Mouse (Mus musculus): Measurements from ENCODE around the gene Gal3st2b.
"Not testable (repeated sequence)": the region's sequence is repeated elsewhere in the genome, so short reads cannot be mapped to it uniquely, and the experiment has no call there.

The Gal3st2b gene

GRCm38 (mm10) chr1:93918011-93918410, at the start of gene Gal3st2b:
Gene Gal3st2b (plus strand): TSS chr1:93918311.
- in situ Hi-C loops (cut with MboI, MseI), result not testable (repeated sequence)

- in situ Hi-C loops (cut with MboI, MseI), result not testable (repeated sequence)
These were observed 46.5 kb upstream of the Gal3st2b start for GRCm38 (mm10) chr1:93871594-93872105.

DNA sequence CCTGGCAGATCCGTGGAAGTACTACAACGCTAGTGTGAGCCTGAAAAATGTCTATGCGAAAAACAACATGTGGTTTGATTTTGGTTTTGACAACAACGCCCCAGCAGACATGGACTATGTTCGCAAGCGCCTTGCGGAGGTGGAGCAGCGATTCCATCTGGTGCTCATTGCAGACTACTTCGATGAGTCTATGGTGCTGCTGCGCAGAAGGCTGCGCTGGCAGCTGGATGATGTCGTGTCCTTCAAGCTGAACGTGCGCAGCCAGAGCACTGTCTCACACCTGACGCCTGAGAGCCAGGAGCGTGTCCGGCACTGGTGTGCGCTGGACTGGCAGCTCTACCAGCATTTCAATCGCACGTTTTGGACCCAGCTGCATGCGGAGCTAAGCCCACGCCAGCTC, 43.7 kb upstream of the Gal3st2b start:
- in situ Hi-C loops (cut with MboI, MseI), result not testable (repeated sequence)

GRCm38 (mm10) chr1:93881778-93882177, 36.3 kb upstream of the Gal3st2b start:
- in situ Hi-C loops (cut with MboI, MseI), result not testable (repeated sequence)

DNA sequence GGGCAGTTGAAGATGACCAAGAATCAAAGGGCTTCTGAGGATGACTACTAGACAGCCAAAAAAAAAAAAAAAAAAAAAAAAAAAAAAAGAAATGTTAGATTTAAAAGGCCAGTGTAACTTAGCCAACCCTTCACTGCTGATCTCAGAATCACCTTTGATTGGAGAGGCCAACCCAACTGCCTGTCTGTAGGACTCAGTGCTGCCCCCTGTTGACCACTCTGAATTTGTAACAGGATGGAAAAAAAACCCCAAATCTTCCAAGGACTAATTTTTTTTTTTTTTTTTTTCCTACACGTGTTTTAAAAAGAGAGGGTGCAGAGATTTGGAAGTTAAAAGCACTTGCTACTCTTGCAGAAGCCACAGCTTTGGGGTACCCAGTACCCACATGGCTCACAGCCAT, 27.2 kb upstream of the Gal3st2b start:
- in situ Hi-C loops (cut with MboI, MseI), result loop anchor here (10.0 kb wide), 1 partner anchor 74 kb away; no protein-coding TSS in a partner anchor

DNA sequence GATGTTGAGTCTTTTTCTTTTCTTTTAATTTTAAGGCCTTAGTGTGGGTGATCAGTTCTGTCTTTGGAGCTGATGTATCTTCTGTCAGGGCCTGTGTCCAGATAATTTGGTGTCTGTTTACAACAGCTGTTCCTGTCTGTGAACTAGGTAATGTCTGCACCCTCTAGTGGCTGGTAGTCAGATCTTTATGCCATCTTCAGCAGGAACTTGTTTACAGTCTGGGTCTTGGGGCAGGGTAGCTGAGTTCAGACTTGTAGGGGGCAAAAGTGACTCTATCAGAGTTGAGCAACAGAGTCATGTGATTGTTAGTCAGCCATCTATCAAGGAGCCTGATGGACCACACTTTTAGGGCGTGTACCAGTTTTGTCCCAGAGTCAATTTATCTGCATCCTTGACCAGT, 20.7 kb upstream of the Gal3st2b start:
- in situ Hi-C loops (cut with MboI, MseI), result loop anchor here (10.0 kb wide), 1 partner anchor 67 kb away; no protein-coding TSS in a partner anchor

DNA sequence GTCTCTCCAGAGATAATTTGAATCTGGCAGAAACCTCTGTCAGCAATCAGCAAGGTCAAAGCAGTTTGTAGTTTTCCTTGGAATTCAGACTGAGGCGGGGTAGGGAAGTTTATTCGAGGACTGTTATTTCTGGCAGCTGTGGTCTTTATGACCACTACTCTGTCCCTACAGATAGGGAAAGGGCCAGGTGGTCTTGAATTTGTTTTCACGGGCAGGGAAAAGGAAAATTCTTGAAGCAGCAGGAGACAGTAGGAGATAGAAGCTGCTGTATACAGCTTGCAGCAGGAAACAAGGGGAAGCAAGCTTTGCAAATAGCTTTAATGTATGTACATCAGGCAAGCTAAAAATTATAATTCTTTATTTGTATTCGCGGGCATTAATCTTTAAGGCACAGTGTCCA, 16.8 kb upstream of the Gal3st2b start:
- in situ Hi-C loops (cut with MboI, MseI), result not testable (repeated sequence)

GRCm38 (mm10) chr1:93906690-93907089, 11.4 kb upstream of the Gal3st2b start:
- in situ Hi-C loops (cut with MboI, MseI), result not testable (repeated sequence)

- in situ Hi-C loops (cut with MboI, MseI), result not testable (repeated sequence)
These were observed 9.0 kb upstream of the Gal3st2b start for GRCm38 (mm10) chr1:93908977-93909586.

GRCm38 (mm10) chr1:93911877-93912276, 6.2 kb upstream of the Gal3st2b start:
- in situ Hi-C loops (cut with MboI, MseI), result loop anchor here (5.0 kb wide), 1 partner anchor 170 kb away; no protein-coding TSS in a partner anchor

- in situ Hi-C loops (cut with MboI, MseI), result not testable (repeated sequence)
These were observed 951 bp upstream of the Gal3st2b start for GRCm38 (mm10) chr1:93917160-93917559.

DNA sequence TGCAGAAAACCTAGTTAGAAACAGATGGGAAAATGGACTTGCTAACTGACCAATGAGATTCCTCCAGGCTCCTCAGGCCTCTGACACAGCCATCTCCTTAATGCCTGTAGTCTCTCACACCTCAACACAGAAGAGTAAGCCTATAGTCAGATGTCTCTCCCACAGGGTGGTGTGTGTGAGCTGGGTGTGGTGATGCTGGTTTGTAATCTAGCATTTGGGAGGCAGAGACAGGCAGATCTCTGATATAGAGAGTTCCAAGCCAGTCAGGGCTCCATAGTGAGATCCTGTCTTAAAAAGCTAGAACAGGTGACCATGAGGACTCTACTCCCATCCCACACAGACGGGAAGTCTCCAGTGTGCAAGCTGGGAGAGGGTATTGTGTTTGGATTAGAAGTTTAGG, 664 bp downstream of the Gal3st2b start:
- in situ Hi-C loops (cut with MboI, MseI), result not testable (repeated sequence)

- in situ Hi-C loops (cut with MboI, MseI), result not testable (repeated sequence)
These were observed 1.2 kb downstream of the Gal3st2b start for GRCm38 (mm10) chr1:93919321-93919720.

DNA sequence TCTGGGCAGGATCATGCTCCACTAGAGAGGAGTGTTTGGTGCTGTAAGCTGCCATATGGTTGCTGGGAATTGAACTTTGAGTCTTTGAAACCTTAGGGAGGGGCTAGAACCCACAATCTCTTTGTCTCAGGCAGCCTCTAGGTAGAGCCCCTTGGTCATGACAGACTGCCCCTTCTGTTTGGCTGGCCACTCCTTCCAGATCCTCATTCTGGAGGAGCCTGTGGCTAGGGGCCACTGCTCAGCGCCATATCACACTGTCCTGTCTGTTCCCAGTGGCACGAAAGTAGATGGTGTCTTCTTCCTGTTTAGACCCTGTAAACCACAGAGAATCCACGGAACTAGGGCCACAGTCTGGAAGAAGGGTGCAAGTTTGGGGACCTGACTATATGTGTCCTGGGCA, 4.5 kb downstream of the Gal3st2b start:
- in situ Hi-C loops (cut with MboI, MseI), result loop anchor here (5.0 kb wide), 2 partner anchors 65 to 70 kb away; partner anchors contain the start of gene Gal3st2c

GRCm38 (mm10) chr1:93923098-93923497, 5.0 kb downstream of the Gal3st2b start:
- in situ Hi-C loops (cut with MboI, MseI), result loop anchor here (5.0 kb wide), 2 partner anchors 66 to 69 kb away; partner anchors contain the start of gene Gal3st2c

- in situ Hi-C loops (cut with MboI, MseI), result not testable (repeated sequence)
These were observed 17.3 kb downstream of the Gal3st2b start for GRCm38 (mm10) chr1:93935378-93935777.

GRCm38 (mm10) chr1:93937807-93938206, 19.7 kb downstream of the Gal3st2b start:
- in situ Hi-C loops (cut with MboI, MseI), result not testable (repeated sequence)

DNA sequence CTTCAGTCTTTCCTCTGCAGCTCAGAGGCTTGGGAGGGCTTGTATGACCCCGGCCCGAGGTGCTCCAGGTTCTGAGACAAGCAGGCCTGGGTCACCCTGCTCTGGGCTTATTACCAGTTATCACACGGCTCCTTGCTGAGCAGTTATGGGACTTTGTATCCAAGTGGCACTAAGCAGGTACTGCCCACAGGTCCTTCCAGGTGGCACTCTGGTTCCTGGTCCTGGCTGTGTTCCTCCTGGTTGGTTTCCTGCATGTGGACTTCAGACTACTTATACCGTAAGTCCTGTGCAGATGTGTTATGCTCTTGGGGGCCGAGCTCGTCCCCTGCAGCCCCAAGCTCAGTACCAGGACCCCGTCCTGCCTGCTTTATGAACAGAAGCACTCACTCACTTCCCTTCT, 20.3 kb downstream of the Gal3st2b start:
- in situ Hi-C loops (cut with MboI, MseI), result not testable (repeated sequence)

- in situ Hi-C loops (cut with MboI, MseI), result not testable (repeated sequence)
These were observed 31.0 kb downstream of the Gal3st2b start for GRCm38 (mm10) chr1:93949087-93949486.

DNA sequence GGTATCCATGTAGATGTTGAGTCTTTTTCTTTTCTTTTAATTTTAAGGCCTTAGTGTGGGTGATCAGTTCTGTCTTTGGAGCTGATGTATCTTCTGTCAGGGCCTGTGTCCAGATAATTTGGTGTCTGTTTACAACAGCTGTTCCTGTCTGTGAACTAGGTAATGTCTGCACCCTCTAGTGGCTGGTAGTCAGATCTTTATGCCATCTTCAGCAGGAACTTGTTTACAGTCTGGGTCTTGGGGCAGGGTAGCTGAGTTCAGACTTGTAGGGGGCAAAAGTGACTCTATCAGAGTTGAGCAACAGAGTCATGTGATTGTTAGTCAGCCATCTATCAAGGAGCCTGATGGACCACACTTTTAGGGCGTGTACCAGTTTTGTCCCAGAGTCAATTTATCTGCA, 48.4 kb downstream of the Gal3st2b start:
- in situ Hi-C loops (cut with MboI, MseI), result loop anchor here (10.0 kb wide), 1 partner anchor 72 kb away; no protein-coding TSS in a partner anchor

GRCm38 (mm10) chr1:93970380-93970779, 52.3 kb downstream of the Gal3st2b start:
- in situ Hi-C loops (cut with MboI, MseI), result not testable (repeated sequence)

DNA sequence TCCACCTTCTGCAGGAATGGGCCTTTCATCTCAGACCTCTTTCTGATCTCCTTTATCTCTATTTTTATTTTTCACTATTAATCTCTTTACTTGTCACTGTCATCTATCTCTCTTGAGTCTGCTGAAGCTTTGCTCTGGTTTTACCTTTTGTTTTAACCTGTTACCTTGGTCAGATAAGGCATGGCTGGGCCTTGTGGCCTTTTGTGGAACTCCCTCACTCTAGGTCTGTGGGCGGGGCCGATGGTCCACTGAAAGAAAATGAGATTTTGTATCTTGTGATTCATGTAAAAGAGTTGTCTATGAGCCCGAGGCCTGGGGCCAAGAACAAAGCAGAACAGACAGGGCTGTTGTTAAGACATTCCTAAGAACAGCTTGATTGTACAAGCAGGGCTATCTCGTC, 52.7 kb downstream of the Gal3st2b start:
- in situ Hi-C loops (cut with MboI, MseI), result not testable (repeated sequence)

GRCm38 (mm10) chr1:93975764-93976163, 57.7 kb downstream of the Gal3st2b start:
- in situ Hi-C loops (cut with MboI, MseI), result not testable (repeated sequence)
